In genomic region chr12:116598123-116599005, GRCm38 (mm10) we compare ENCODE assay signal across 17 mouse cellular contexts.
DNase-seq lines count a peak whose midpoint lies in the region; ATAC-seq and TF ChIP-seq lines count a peak whose summit lies in the region.
"Had no signal": no experiment of that assay in that cellular context is flagged by ENCODE, and none has a peak within 500 bp of the region (broad histone marks: within the 10 kb centered on the region; RNA-seq: fewer than 3 reads in every experiment).

No protein-coding gene starts in this region.

- TF ChIP-seq CTCF in hindbrain, postnatal 0 days (IDR thresholded peaks at IDR 0.05; ENCODE audit: low read depth): no peak

- H3K9me3 ChIP-seq in midbrain, embryonic 12.5 days: no peaks in the 10 kb centered on the region
- H3K9me3 ChIP-seq in midbrain, embryonic 11.5 days (ENCODE audit: control insufficient read depth, low read length): no peaks in the 10 kb centered on the region
- H3K9me3 ChIP-seq in hindbrain, postnatal 0 days (ENCODE audit: low read length): no peaks in the 10 kb centered on the region
- H3K9me3 ChIP-seq: liver, embryonic 12.5 days had no signal

- WGBS in midbrain, embryonic 12.5 days: 79% methylated on average over 8 of the region's 8 CpGs
- WGBS in midbrain, embryonic 11.5 days: 76% methylated on average over 8 of the region's 8 CpGs
- WGBS in hindbrain, postnatal 0 days: 56% methylated on average over 8 of the region's 8 CpGs

- H3K4me2 ChIP-seq in midbrain, embryonic 12.5 days (replicated peaks): no peak overlapping the region
- H3K4me2 ChIP-seq in midbrain, embryonic 11.5 days: no peak overlapping the region
- H3K4me2 ChIP-seq in hindbrain, postnatal 0 days (ENCODE audit: low read depth, low read length): no peak overlapping the region
- H3K4me2 ChIP-seq: liver, embryonic 12.5 days had no signal

- peak; percentile 17; the same call in 1 of the 2 replicates for ATAC-seq in midbrain, embryonic 12.5 days (ENCODE audit: low FRiP score, low read depth)
- ATAC-seq in midbrain, embryonic 11.5 days (ENCODE audit: low FRiP score): no peak
- ATAC-seq in hindbrain, postnatal 0 days: peak; percentile 24; the same call in 1 of the 2 replicates
- ATAC-seq: liver, embryonic 12.5 days had no signal

- no peaks in the 10 kb centered on the region for H3K36me3 ChIP-seq in midbrain, embryonic 12.5 days
- H3K36me3 ChIP-seq in midbrain, embryonic 11.5 days (ENCODE audit: control insufficient read depth, insufficient read depth, low read length): no peaks in the 10 kb centered on the region
- no peaks in the 10 kb centered on the region for H3K36me3 ChIP-seq in hindbrain, postnatal 0 days (ENCODE audit: insufficient read depth, low read length)
- H3K36me3 ChIP-seq: G1E; liver, embryonic 12.5 days had no signal

- H3K4me3 ChIP-seq in midbrain, embryonic 12.5 days: no peak overlapping the region
- no peak overlapping the region for H3K4me3 ChIP-seq in midbrain, embryonic 11.5 days (ENCODE audit: low read depth, low read length)
- no peak overlapping the region for H3K4me3 ChIP-seq in hindbrain, postnatal 0 days (ENCODE audit: low read length)
- H3K4me3 ChIP-seq: gastrocnemius, adult 2 months; liver, embryonic 12.5 days had no signal

- H3K9ac ChIP-seq in midbrain, embryonic 12.5 days (replicated peaks): no peak overlapping the region
- H3K9ac ChIP-seq in midbrain, embryonic 11.5 days (ENCODE audit: low read length): no peak overlapping the region
- no peak overlapping the region for H3K9ac ChIP-seq in hindbrain, postnatal 0 days (replicated peaks; ENCODE audit: low read length)
- H3K9ac ChIP-seq: liver, embryonic 12.5 days had no signal

- no peak overlapping the region for H3K27ac ChIP-seq in midbrain, embryonic 12.5 days (replicated peaks)
- H3K27ac ChIP-seq in midbrain, embryonic 11.5 days (ENCODE audit: low read depth, low read length): no peak overlapping the region
- H3K27ac ChIP-seq in hindbrain, postnatal 0 days: peak overlapping the region; percentile 79
- H3K27ac ChIP-seq: gastrocnemius, adult 2 months; kidney, postnatal 0 days; liver, embryonic 12.5 days had no signal

- DNase-seq in heart, adult 11 months: peak; percentile 85
- no peak for DNase-seq in heart, adult 9 months (ENCODE audit: low spot score in 2 of 2)
- no peak for DNase-seq in midbrain, embryonic 11.5 days (ENCODE audit: low spot score, missing footprints)
- DNase-seq in hindbrain, postnatal 0 days (ENCODE audit: low spot score): peak; percentile 45
- peak; percentile 39 to 61 for DNase-seq in right cerebral cortex, postnatal 36 days (ENCODE audit: low spot score in 2 of 2)
- DNase-seq in ovary, postnatal 36 days (ENCODE audit: low spot score): no peak
- DNase-seq in lung, postnatal 4 days: no peak
- DNase-seq: adrenal gland, postnatal 25 days; B cell, adult 2 months; cerebellum, adult 11 months; gastrocnemius, adult 2 months; layer of hippocampus, postnatal 36 days; lung, postnatal 14 days had no signal

- H3K4me1 ChIP-seq in midbrain, embryonic 12.5 days: peaks cover 30% of the 10 kb centered on the region
- H3K4me1 ChIP-seq in midbrain, embryonic 11.5 days (ENCODE audit: control insufficient read depth, insufficient read depth, low read length): peaks cover 17% of the 10 kb centered on the region
- peaks cover 24% of the 10 kb centered on the region for H3K4me1 ChIP-seq in hindbrain, postnatal 0 days (ENCODE audit: insufficient read depth, low read length)
- H3K4me1 ChIP-seq: liver, embryonic 12.5 days had no signal

- H3K27me3 ChIP-seq in midbrain, embryonic 12.5 days: 0 out of 2 replicates have a peak, but pooled peaks cover 5% of the 10 kb centered on the region
- H3K27me3 ChIP-seq in midbrain, embryonic 11.5 days (ENCODE audit: control insufficient read depth, insufficient read depth, low read length): no peaks in the 10 kb centered on the region
- H3K27me3 ChIP-seq in hindbrain, postnatal 0 days (ENCODE audit: insufficient read depth, low read length): no peaks in the 10 kb centered on the region
- H3K27me3 ChIP-seq: liver, embryonic 12.5 days had no signal

Comparison
In these comparisons a context has a peak if more than half of its experiments do, and no peak if none do; other contexts are left out.
1. DNase-seq: peak in heart, adult 11 months (single experiment), hindbrain, postnatal 0 days (single experiment) and right cerebral cortex, postnatal 36 days (2 of 2); none in heart, adult 9 months (0 of 2), midbrain, embryonic 11.5 days (single experiment), ovary, postnatal 36 days (single experiment) and lung, postnatal 4 days (0 of 2).